ENCODE assay signal across 10 mouse cellular contexts in the genomic region with DNA sequence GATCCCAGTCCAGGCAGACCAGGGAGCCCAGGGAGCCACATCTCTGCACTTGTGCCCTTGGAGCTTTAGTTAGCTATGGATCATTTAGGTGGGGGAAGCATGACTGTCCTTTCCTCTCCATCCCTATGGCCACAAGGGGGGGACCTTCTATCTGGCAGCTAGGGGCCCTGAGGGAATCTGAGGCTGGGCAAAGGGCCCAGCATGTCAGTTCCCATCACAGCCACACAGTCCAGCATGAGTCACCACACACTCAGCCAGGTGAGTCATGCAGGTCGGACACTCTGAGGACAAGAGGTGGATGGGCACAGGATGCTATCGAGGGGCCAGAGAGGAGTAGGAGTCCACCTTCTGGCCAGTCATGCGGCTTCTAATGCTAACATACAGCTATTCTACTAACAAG. TPM values are rescaled to one million over a fixed set of nuclear protein-coding genes. Genes with fewer than 3 reads are reported as not detected.
DNase-seq lines count a peak whose midpoint lies in the region; ATAC-seq and TF ChIP-seq lines count a peak whose summit lies in the region.
"Had no signal": no experiment of that assay in that cellular context is flagged by ENCODE, and none has a peak within 500 bp of the region (broad histone marks: within the 10 kb centered on the region; RNA-seq: fewer than 3 reads in every experiment).

No protein-coding gene starts in this region.

- in situ Hi-C loops in CH12.LX (cut with MboI; ENCODE audit: low pct_ligation_motif_present, low pct_unique_long_range_greater_than_20kb, low sequenced_read_pairs): no loop called here

- no peak overlapping the region for H3K4me3 ChIP-seq in intestine, postnatal 0 days (ENCODE audit: low read depth, low read length)
- no peak overlapping the region for H3K4me3 ChIP-seq in intestine, embryonic 16.5 days (ENCODE audit: low read length)
- no peak overlapping the region for H3K4me3 ChIP-seq in CH12.LX (replicated peaks in 1 of 3; ENCODE audit: low read depth in 2 of 3, low read length in 2 of 3, poor library complexity in 1 of 3)
- H3K4me3 ChIP-seq: left cerebral cortex, adult 2 months had no signal

- no peaks in the 10 kb centered on the region for H3K27me3 ChIP-seq in intestine, postnatal 0 days (replicated peaks; ENCODE audit: control insufficient read depth, insufficient read depth, low read length)
- H3K27me3 ChIP-seq in intestine, embryonic 16.5 days (replicated peaks; ENCODE audit: control insufficient read depth, insufficient read depth, low read length): no peaks in the 10 kb centered on the region
- H3K27me3 ChIP-seq in CH12.LX (replicated peaks): no peaks in the 10 kb centered on the region

- TF ChIP-seq CTCF in intestine, postnatal 0 days (IDR thresholded peaks at IDR 0.05; ENCODE audit: low read depth): peak; percentile 54
- peak in 1 of 2 experiments; percentile 35; a peak in 1 of 4 replicates for TF ChIP-seq CTCF in CH12.LX (conservative IDR thresholded peaks at IDR 0.05 in 1 of 2, IDR thresholded peaks at IDR 0.05 in 1 of 2; ENCODE audit: low read depth in 2 of 2, low read length in 2 of 2)

- peak; percentile 42; the same call in 1 of the 2 replicates for ATAC-seq in intestine, postnatal 0 days
- ATAC-seq in intestine, embryonic 16.5 days: no peak
- ATAC-seq: inflammation-experienced regulatory T-cells, adult 6 months had no signal

- H3K36me3 ChIP-seq in intestine, postnatal 0 days (ENCODE audit: control insufficient read depth, insufficient read depth): 0 out of 2 replicates have a peak, but pooled peaks cover 4% of the 10 kb centered on the region
- no peaks in the 10 kb centered on the region; the same call in 1 of the 2 replicates for H3K36me3 ChIP-seq in intestine, embryonic 16.5 days (ENCODE audit: control insufficient read depth, insufficient read depth, low read length)
- peaks cover 24 to 60% of the 10 kb centered on the region in 2 experiments for H3K36me3 ChIP-seq in CH12.LX (replicated peaks in 1 of 2; ENCODE audit: control insufficient read depth in 1 of 2, insufficient read depth in 1 of 2, low read length in 1 of 2)

- TF ChIP-seq POLR2A in CH12.LX (IDR thresholded peaks at IDR 0.05; ENCODE audit: low read depth, low read length): no peak

- no peak for TF ChIP-seq EP300 in CH12.LX (IDR thresholded peaks at IDR 0.05; ENCODE audit: low read length)

- dilution Hi-C loops in CH12.LX (cut with MboI; ENCODE audit: extremely low pct_ligation_motif_present, extremely low pct_unique_long_range_greater_than_20kb, low sequenced_read_pairs): no loop called here

- no peak overlapping the region for H3K9ac ChIP-seq in intestine, postnatal 0 days (ENCODE audit: low read depth, low read length)
- H3K9ac ChIP-seq in intestine, embryonic 16.5 days (ENCODE audit: low read depth, low read length): no peak overlapping the region
- H3K9ac ChIP-seq in CH12.LX (ENCODE audit: insufficient read depth, low read depth): no peak overlapping the region

- peaks cover 5% of the 10 kb centered on the region for H3K4me1 ChIP-seq in intestine, postnatal 0 days (replicated peaks; ENCODE audit: control insufficient read depth, insufficient read depth, low read length)
- H3K4me1 ChIP-seq in intestine, embryonic 16.5 days (ENCODE audit: control insufficient read depth, insufficient read depth, low read length): peaks cover 6% of the 10 kb centered on the region
- peaks cover 3 to 24% of the 10 kb centered on the region in 2 experiments; a peak in 2 of 4 replicates for H3K4me1 ChIP-seq in CH12.LX (ENCODE audit: control insufficient read depth in 1 of 2, insufficient read depth in 2 of 2)

- H3K9me3 ChIP-seq in intestine, postnatal 0 days (ENCODE audit: control insufficient read depth): no peaks in the 10 kb centered on the region
- H3K9me3 ChIP-seq in intestine, embryonic 16.5 days (ENCODE audit: control insufficient read depth, low read length): no peaks in the 10 kb centered on the region
- H3K9me3 ChIP-seq in CH12.LX (replicated peaks; ENCODE audit: low read length): no peaks in the 10 kb centered on the region

- TF ChIP-seq RAD21 in CH12.LX (IDR thresholded peaks at IDR 0.05; ENCODE audit: low read depth, low read length): no peak; the same call in 1 of the 2 replicates

- peak; percentile 10 for DNase-seq in CH12.LX (ENCODE audit: extremely low read depth)
- peak; percentile 49 for DNase-seq in adrenal gland, postnatal 10 days
- peak; percentile 45 for DNase-seq in heart, adult 8-10 months (ENCODE audit: low spot score)
- no peak for DNase-seq in frontal cortex, adult 2 months (ENCODE audit: extremely low spot score in 1 of 2, low spot score in 1 of 2)
- no peak for DNase-seq in ovary, adult 18-20 months (ENCODE audit: low spot score)
- DNase-seq in lung, postnatal 14 days: no peak

- WGBS in intestine, postnatal 0 days: 70% methylated on average over 3 of the region's 3 CpGs
- 85% methylated on average over 3 of the region's 3 CpGs for WGBS in intestine, embryonic 16.5 days

- no peak overlapping the region for H3K4me2 ChIP-seq in intestine, postnatal 0 days (replicated peaks; ENCODE audit: low read depth)
- H3K4me2 ChIP-seq in intestine, embryonic 16.5 days (ENCODE audit: low read depth, low read length): no peak overlapping the region
- no peak overlapping the region for H3K4me2 ChIP-seq in CH12.LX (ENCODE audit: insufficient read depth, low read depth, poor library complexity, severe bottlenecking)

- no peaks in the 10 kb centered on the region for H3K79me2 ChIP-seq in CH12.LX (replicated peaks; ENCODE audit: control insufficient read depth, extremely low read depth, insufficient read depth, poor library complexity, severe bottlenecking)

- peak overlapping the region; percentile 50; the same call in 1 of the 2 replicates for H3K27ac ChIP-seq in intestine, postnatal 0 days (ENCODE audit: low read depth, low read length)
- H3K27ac ChIP-seq in intestine, embryonic 16.5 days (ENCODE audit: low read length): no peak overlapping the region
- H3K27ac ChIP-seq in CH12.LX (ENCODE audit: insufficient read depth, low read depth): no peak overlapping the region
- H3K27ac ChIP-seq: left cerebral cortex, adult 2 months had no signal

TF ChIP-seq in CH12.LX, 34 proteins besides CTCF, POLR2A, EP300 and RAD21 (continues in another document):
- TF ChIP-seq ELF1 (IDR thresholded peaks at IDR 0.05; ENCODE audit: low read depth, low read length): no peak
- no peak for TF ChIP-seq TCF12 (IDR thresholded peaks at IDR 0.05; ENCODE audit: low read depth, low read length)
- TF ChIP-seq USF1 (IDR thresholded peaks at IDR 0.05; ENCODE audit: low read depth, low read length): no peak
- TF ChIP-seq ZNF384 (IDR thresholded peaks at IDR 0.05; ENCODE audit: low read depth, low read length): no peak
- TF ChIP-seq TBP (conservative IDR thresholded peaks at IDR 0.05; ENCODE audit: low read depth, low read length): no peak
- no peak for TF ChIP-seq MXI1 (IDR thresholded peaks at IDR 0.05; ENCODE audit: low read depth, low read length)
- no peak for TF ChIP-seq RCOR1 (conservative IDR thresholded peaks at IDR 0.05; ENCODE audit: low read depth, low read length)

RNA-seq across cellular contexts. Expression of a gene that starts 2.3 kb away (rescaled TPM):
- 38.8 and 42.2 TPM in 2 replicates for polyA plus RNA-seq in intestine, postnatal 0 days (2015; fragmentation: Nextera tagmentation; extraction: Ambion mirVana)
- 80.3 and 84.4 TPM in 2 replicates for polyA plus RNA-seq in intestine, embryonic 16.5 days (2015; fragmentation: Nextera tagmentation; extraction: Ambion mirVana)
- total RNA-seq in CH12.LX (2012; rRNA removed) (24.0 and 30.3 TPM in 2 replicates), CH12.LX (2014; rRNA removed) (37.6 and 39.7 TPM in 2 replicates)
- 32.8 and 40.4 TPM in 2 replicates for polyA plus RNA-seq in CH12.LX (2012; ENCODE audit: insufficient read length, low read depth)
- 10 to 100 TPM; 42.3 to 46.1 TPM for total RNA-seq in adrenal gland, postnatal 10 days (2021)
- 10 to 100 TPM; 48.1 to 63.1 (median 53.9) TPM for total RNA-seq in heart, adult 8-10 months (2022)
- 98.3 and 108 TPM in 2 replicates for polyA plus RNA-seq in frontal cortex, adult 2 months (2012; rRNA removed)

RNA-seq across cellular contexts. Expression of a gene that starts 13.1 kb away (rescaled TPM):
- polyA plus RNA-seq in intestine, postnatal 0 days (2015; fragmentation: Nextera tagmentation; extraction: Ambion mirVana): not detected in 2 replicates
- not detected in 2 replicates for polyA plus RNA-seq in intestine, embryonic 16.5 days (2015; fragmentation: Nextera tagmentation; extraction: Ambion mirVana)
- total RNA-seq in CH12.LX (2012; rRNA removed) (not detected in 2 replicates), CH12.LX (2014; rRNA removed) (not detected in 2 replicates)
- not detected in 2 replicates for polyA plus RNA-seq in CH12.LX (2012; ENCODE audit: insufficient read length, low read depth)
- total RNA-seq in adrenal gland, postnatal 10 days (2021): not detected
- not detected for total RNA-seq in heart, adult 8-10 months (2022)
- 2.0 and 2.7 TPM in 2 replicates for polyA plus RNA-seq in frontal cortex, adult 2 months (2012; rRNA removed)
- polyA plus RNA-seq: inflammation-experienced regulatory T-cells, adult 6 months had no signal

RNA-seq across cellular contexts. Expression of a gene that starts 28.0 kb away (rescaled TPM):
- 0.53 and 1.0 TPM in 2 replicates for polyA plus RNA-seq in intestine, postnatal 0 days (2015; fragmentation: Nextera tagmentation; extraction: Ambion mirVana)
- 1.1 TPM in 2 replicates for polyA plus RNA-seq in intestine, embryonic 16.5 days (2015; fragmentation: Nextera tagmentation; extraction: Ambion mirVana)
- total RNA-seq in CH12.LX (2012; rRNA removed) (1.4 and 2.7 TPM in 2 replicates), CH12.LX (2014; rRNA removed) (1.2 and 2.1 TPM in 2 replicates)
- polyA plus RNA-seq in CH12.LX (2012; ENCODE audit: insufficient read length, low read depth): 0.57 and 3.0 TPM in 2 replicates
- total RNA-seq in adrenal gland, postnatal 10 days (2021): 1 to 10 TPM; 1.5 to 2.8 TPM
- total RNA-seq in heart, adult 8-10 months (2022): 1 to 10 TPM in 1 of 4 experiments, under 1 TPM in 3; 0.29 to 3.4 (median 0.55) TPM
- polyA plus RNA-seq in frontal cortex, adult 2 months (2012; rRNA removed): 3.0 and 4.0 TPM in 2 replicates

RNA-seq across cellular contexts. Expression of a gene that starts 28.2 kb away (rescaled TPM):
- 23.1 and 26.2 TPM in 2 replicates for polyA plus RNA-seq in intestine, postnatal 0 days (2015; fragmentation: Nextera tagmentation; extraction: Ambion mirVana)
- polyA plus RNA-seq in intestine, embryonic 16.5 days (2015; fragmentation: Nextera tagmentation; extraction: Ambion mirVana): 56.4 and 60.3 TPM in 2 replicates
- total RNA-seq in CH12.LX (2012; rRNA removed): 49.4 and 51.2 TPM in 2 replicates
- total RNA-seq in CH12.LX (2014; rRNA removed): 19.4 and 22.8 TPM in 2 replicates
- 96.9 and 99.5 TPM in 2 replicates for polyA plus RNA-seq in CH12.LX (2012; ENCODE audit: insufficient read length, low read depth)
- 10 to 100 TPM; 46.3 to 64.2 TPM for total RNA-seq in adrenal gland, postnatal 10 days (2021)
- 10 to 100 TPM; 23.6 to 33.3 (median 26.4) TPM for total RNA-seq in heart, adult 8-10 months (2022)
- 80.3 and 89.9 TPM in 2 replicates for polyA plus RNA-seq in frontal cortex, adult 2 months (2012; rRNA removed)

RNA-seq across cellular contexts. Expression of a gene that starts 35.2 kb away (rescaled TPM):
- not detected in 2 replicates for polyA plus RNA-seq in intestine, postnatal 0 days (2015; fragmentation: Nextera tagmentation; extraction: Ambion mirVana)
- polyA plus RNA-seq in intestine, embryonic 16.5 days (2015; fragmentation: Nextera tagmentation; extraction: Ambion mirVana): not detected in 2 replicates
- total RNA-seq in CH12.LX (2012; rRNA removed): not detected in 2 replicates
- not detected in 2 replicates for total RNA-seq in CH12.LX (2014; rRNA removed)
- not detected in 2 replicates for polyA plus RNA-seq in CH12.LX (2012; ENCODE audit: insufficient read length, low read depth)
- 10 to 100 TPM in 1 of 2 experiments, 1 to 10 TPM in 1; 3.3 to 16.1 TPM for total RNA-seq in adrenal gland, postnatal 10 days (2021)
- 100 to 1,000 TPM; 360 to 427 (median 392) TPM for total RNA-seq in heart, adult 8-10 months (2022)
- 0.64 and 2.0 TPM in 2 replicates for polyA plus RNA-seq in frontal cortex, adult 2 months (2012; rRNA removed)
- polyA plus RNA-seq: inflammation-experienced regulatory T-cells, adult 6 months had no signal

Comparison
In these comparisons a context has a peak if more than half of its experiments do, and no peak if none do; other contexts are left out.
1. DNase-seq: peak in CH12.LX (single experiment), adrenal gland, postnatal 10 days (single experiment) and heart, adult 8-10 months (single experiment); none in frontal cortex, adult 2 months (0 of 2), ovary, adult 18-20 months (single experiment) and lung, postnatal 14 days (single experiment).